Mouse (Mus musculus) B cell, adult 67 days (primary cell): ENCODE results near the gene Prrt1. TPM values are rescaled to one million over a fixed set of nuclear protein-coding genes. Genes with fewer than 3 reads are reported as not detected.

ENCODE experiments used
- total RNA-seq, 2 experiments: library from RNA; stranded (reverse); gene quantifications; 4 replicates each; pipeline ENCODE4 v1.2.4; 2023

Gene Prrt1
- total RNA-seq: not detected

GRCm38 (mm10) chr17:34629221-34629751 lies at the start of gene Prrt1:
Prrt1 (plus strand) TSS chr17:34629533.

GRCm38 (mm10) chr17:34589681-34590101 lies 39.6 kb upstream of the Prrt1 start, which contains the start of gene Gpsm3:
Gpsm3 (plus strand) TSS chr17:34589806.

GRCm38 (mm10) chr17:34591029-34591993 lies 38.0 kb upstream of the Prrt1 start, which contains the start of gene Pbx2:
Pbx2 (plus strand) TSS chr17:34591266.

GRCm38 (mm10) chr17:34597566-34598095 lies 31.7 kb upstream of the Prrt1 start, which contains the start of gene Ager:
Ager (plus strand) TSS chr17:34597862.

GRCm38 (mm10) chr17:34603375-34604060 lies 25.8 kb upstream of the Prrt1 start, which contains the start of gene Rnf5:
Rnf5 (minus strand) TSS chr17:34603690.

GRCm38 (mm10) chr17:34604061-34604508 lies 25.2 kb upstream of the Prrt1 start, which contains the start of gene Agpat1:
Agpat1 (plus strand) TSS chr17:34604262.

GRCm38 (mm10) chr17:34615871-34616270 lies 13.5 kb upstream of the Prrt1 start, which contains the start of gene Egfl8:
Egfl8 (minus strand) TSS chr17:34615971.

GRCm38 (mm10) chr17:34627943-34628643 lies 1.2 kb upstream of the Prrt1 start, which contains the start of gene Ppt2:
Ppt2 (minus strand) TSS chr17:34628510.

GRCm38 (mm10) chr17:34644608-34645007 lies 15.3 kb downstream of the Prrt1 start, which contains the start of gene Fkbpl:
Fkbpl (plus strand) TSS chr17:34644764.

GRCm38 (mm10) chr17:34646906-34647787 lies 17.8 kb downstream of the Prrt1 start, which contains the start of gene Atf6b:
Atf6b (plus strand) TSS chr17:34647146.

GRCm38 (mm10) chr17:34670235-34670634 lies 40.9 kb downstream of the Prrt1 start, which contains the start of gene Tnxb:
Tnxb (plus strand) TSS chr17:34670535.

Other genes starting within 250 kb of the Prrt1 start
- 10 to 100 TPM; 14.3 to 15.6 TPM for gene BC051142, start 230.7 kb upstream of the Prrt1 start, total RNA-seq
- gene Btnl4, start 152.2 kb upstream of the Prrt1 start, total RNA-seq: not detected
- not detected for gene Btnl6, start 112.2 kb upstream of the Prrt1 start, total RNA-seq
- gene Notch4, start 65.3 kb upstream of the Prrt1 start, total RNA-seq: 1 to 10 TPM; 1.0 to 1.9 TPM
- 100 to 1,000 TPM; 132 to 134 TPM for gene Gpsm3, start 39.7 kb upstream of the Prrt1 start, total RNA-seq
- 10 to 100 TPM; 54.9 to 59.0 TPM for gene Pbx2, start 38.3 kb upstream of the Prrt1 start, total RNA-seq
- 1 to 10 TPM; 5.3 to 5.8 TPM for gene Ager, start 31.7 kb upstream of the Prrt1 start, total RNA-seq
- gene Rnf5, start 25.8 kb upstream of the Prrt1 start, total RNA-seq: 10 to 100 TPM; 41.4 to 42.3 TPM
- gene Agpat1, start 25.3 kb upstream of the Prrt1 start, total RNA-seq: 10 to 100 TPM; 67.5 to 72.5 TPM
- not detected for gene Egfl8, start 13.6 kb upstream of the Prrt1 start, total RNA-seq
- gene Ppt2, start 1.0 kb upstream of the Prrt1 start, total RNA-seq: 1 to 10 TPM; 2.1 to 6.8 TPM
- gene Fkbpl, start 15.2 kb downstream of the Prrt1 start, total RNA-seq: 1 to 10 TPM; 2.9 to 5.3 TPM
- gene Atf6b, start 17.6 kb downstream of the Prrt1 start, total RNA-seq: 10 to 100 TPM; 81.4 to 84.7 TPM
- not detected for gene Tnxb, start 41.0 kb downstream of the Prrt1 start, total RNA-seq
- 1 to 10 TPM in 1 of 2 experiments, under 1 TPM in 1; 0.47 to 1.2 TPM for gene C4b, start 114.3 kb downstream of the Prrt1 start, total RNA-seq
- not detected for gene Cyp21a1, start 175.0 kb downstream of the Prrt1 start, total RNA-seq
- 10 to 100 TPM; 57.8 to 67.8 TPM for gene Stk19, start 207.4 kb downstream of the Prrt1 start, total RNA-seq
- gene Dxo, start 207.5 kb downstream of the Prrt1 start, total RNA-seq: 10 to 100 TPM; 87.2 to 90.1 TPM
- gene Skiv2l, start 220.7 kb downstream of the Prrt1 start, total RNA-seq: 100 to 1,000 TPM; 106 to 113 TPM
- 10 to 100 TPM; 32.7 to 37.8 TPM for gene Nelfe, start 220.9 kb downstream of the Prrt1 start, total RNA-seq
- gene Cfb, start 233.0 kb downstream of the Prrt1 start, total RNA-seq: under 1 TPM in 1 of 2 experiments, not detected in 1; 0.41 TPM
- gene Zbtb12, start 249.9 kb downstream of the Prrt1 start, total RNA-seq: 10 to 100 TPM in 1 of 2 experiments, 1 to 10 TPM in 1; 9.4 to 13.1 TPM